Mouse (Mus musculus) lung, postnatal 0 days (tissue): ENCODE results near the gene Gm20481. TPM values are rescaled to one million over a fixed set of nuclear protein-coding genes. Genes with fewer than 3 reads are reported as not detected.
"Not testable (repeated sequence)": the region's sequence is repeated elsewhere in the genome, so short reads cannot be mapped to it uniquely, and the experiment has no call there.

Experiments used
- ATAC-seq: fragments of 200-750 bp; cut with Nextera tagmentation; 2 replicates; pipeline ENCODE4 v1.8.0; 2017; ENCODE audit warnings: moderate library complexity
- DNase-seq: peaks from one replicate; pipeline ENCODE4 v3.0.0-alpha.2; 2016; ENCODE audit warnings: low spot score
- H3K27ac ChIP-seq: fragments of 300-500 bp; sonication (generic); 2 replicates; pipeline ENCODE4 v1.5.1; 2014; ENCODE audit warnings: antibody characterized with exemption, mild to moderate bottlenecking, low read length, mixed read lengths
- H3K27me3 ChIP-seq: fragments of 300-500 bp; sonication (generic); replicated peaks from 2 replicates; pipeline ENCODE4 v1.6.1; 2014; ENCODE audit warnings: low read length, mixed read lengths; ENCODE audit not compliant: insufficient read depth
- H3K36me3 ChIP-seq: fragments of 300-500 bp; sonication (generic); 2 replicates; pipeline ENCODE4 v1.6.1; 2014; ENCODE audit warnings: low read length, mixed read lengths; ENCODE audit not compliant: insufficient read depth
- H3K4me1 ChIP-seq: fragments of 300-500 bp; sonication (generic); 2 replicates; pipeline ENCODE4 v1.6.1; 2014; ENCODE audit warnings: antibody characterized with exemption, low read depth, low read length, mixed read lengths; ENCODE audit not compliant: insufficient read depth
- H3K4me2 ChIP-seq: fragments of 300-500 bp; sonication (generic); replicated peaks from 2 replicates; pipeline ENCODE4 v1.6.1; 2014; ENCODE audit warnings: low read depth, mild to moderate bottlenecking, low read length, moderate library complexity, mixed read lengths
- H3K4me3 ChIP-seq: fragments of 300-500 bp; sonication (generic); 2 replicates; pipeline ENCODE4 v1.5.1; 2014; ENCODE audit warnings: low read depth, low read length
- H3K9ac ChIP-seq: fragments of 300-500 bp; sonication (generic); replicated peaks from 2 replicates; pipeline ENCODE4 v1.6.1; 2014; ENCODE audit warnings: low read depth, mild to moderate bottlenecking
- H3K9me3 ChIP-seq: fragments of 300-500 bp; sonication (generic); 2 replicates; pipeline ENCODE4 v1.6.1; 2016; ENCODE audit warnings: low read length, mixed read lengths
- CTCF ChIP-seq: IDR thresholded peaks from 2 replicates; pipeline ENCODE4 v1.5.1; 2016; ENCODE audit warnings: antibody characterized with exemption, mild to moderate bottlenecking
- EP300 ChIP-seq: IDR thresholded peaks from 2 replicates; pipeline ENCODE4 v1.6.1; 2016; ENCODE audit warnings: antibody characterized with exemption, mild to moderate bottlenecking, control low read depth
- WGBS: fragments of 180-500 bp; shearing (Covaris S2); extraction: QIAGEN DNeasy Blood & Tissue Kit; methylation state at CpG from one replicate; pipeline ENCODE4 v1.1.7; 2014; 5-methylcytosine and 5-hydroxymethylcytosine counted together
- polyA plus RNA-seq: library from polyadenylated mRNA; unstranded; fragments of >200 nt; fragmentation: Nextera tagmentation; extraction: Ambion mirVana; gene quantifications from 2 replicates; pipeline ENCODE4 v1.2.1, GENCODE M21; 2015

Gm20481 gene
- not detected in 2 replicates for polyA plus RNA-seq

DNA sequence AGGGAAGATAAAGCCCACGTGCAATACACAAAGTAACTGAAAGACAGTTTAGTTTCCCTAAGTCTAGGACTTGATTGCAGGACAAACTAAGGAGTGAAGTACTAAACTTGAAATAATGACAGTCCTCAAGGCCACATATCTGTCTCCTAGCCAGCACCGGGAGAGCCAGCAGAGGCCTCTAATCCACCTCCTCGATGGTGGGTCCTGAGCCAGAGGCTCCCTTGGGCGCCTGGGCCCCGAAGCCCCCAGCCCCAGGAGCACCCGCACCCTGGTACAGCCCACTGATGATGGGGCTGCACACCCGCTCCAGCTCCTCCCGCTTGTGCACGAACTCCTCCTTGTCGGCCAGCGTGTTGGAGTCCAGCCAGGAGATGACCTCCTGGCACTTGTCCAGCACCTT lies at the start of gene Gm20481:
Gene Gm20481 (plus strand): TSS at position 91 of the 400 bp plus-strand sequence.
- not testable (repeated sequence) for H3K9ac ChIP-seq, H3K4me1 ChIP-seq, H3K4me2 ChIP-seq, ATAC-seq, H3K4me3 ChIP-seq, DNase-seq, H3K9me3 ChIP-seq, H3K27ac ChIP-seq, H3K36me3 ChIP-seq, H3K27me3 ChIP-seq
- WGBS, result 63% methylated on average over 6 of the region's 11 CpGs

DNA sequence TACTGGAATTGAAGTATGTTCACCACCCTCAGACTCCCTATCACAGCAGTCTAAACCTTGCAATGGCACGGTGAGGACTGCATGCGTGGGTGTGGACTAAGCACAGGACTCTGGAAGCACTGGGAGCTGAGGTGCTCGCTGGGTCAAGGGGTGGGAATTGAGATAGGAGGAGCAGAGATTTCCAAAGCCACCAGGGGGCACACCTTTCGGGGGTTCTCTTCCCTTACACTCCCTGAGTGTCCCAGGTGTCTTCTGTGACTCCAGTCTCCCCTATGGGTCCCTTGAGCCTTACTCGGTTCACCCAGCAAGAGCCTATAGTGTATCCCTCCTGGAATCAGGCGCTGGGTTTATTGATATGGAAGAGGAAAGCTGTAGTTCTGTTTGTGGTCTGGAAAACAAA lies 46.8 kb upstream of the Gm20481 start:
- Histone ChIP-seq H3K36me3 (no peaks in the 10 kb centered on the region), H3K27ac (no peak overlapping the region), H3K4me2 (no peak overlapping the region), H3K9me3 (no peaks in the 10 kb centered on the region), H3K27me3 (no peaks in the 10 kb centered on the region), H3K4me3 (no peak overlapping the region), H3K4me1 (no peaks in the 10 kb centered on the region), H3K9ac (no peak overlapping the region)
- DNase-seq, result no peak
- 55% methylated on average over 6 of the region's 6 CpGs for WGBS
- peak; percentile 34; the same call in 1 of the 2 replicates for TF ChIP-seq CTCF
- TF ChIP-seq EP300, result no peak
- no peak for ATAC-seq

DNA sequence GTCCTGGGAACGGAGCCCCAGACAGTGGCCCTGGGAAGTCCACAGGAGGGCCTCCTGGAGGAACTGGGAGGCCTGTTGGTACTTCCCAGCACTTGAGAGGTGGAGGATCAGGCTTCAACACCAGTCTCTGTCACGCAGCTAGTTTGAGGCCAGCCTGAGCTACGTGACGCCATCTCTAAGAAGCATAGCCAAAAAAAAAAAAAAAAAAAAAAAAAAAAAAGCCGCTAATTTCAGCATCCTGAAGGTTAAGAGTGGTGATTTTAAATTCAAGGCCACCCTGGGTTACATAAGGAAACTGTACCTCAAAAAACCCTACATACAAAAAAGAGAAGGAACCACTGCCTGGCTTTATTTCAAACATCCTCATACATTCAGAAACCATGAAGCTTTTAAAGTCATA lies 45.5 kb upstream of the Gm20481 start:
- WGBS, result 62% methylated on average over 5 of the region's 5 CpGs
- Histone ChIP-seq H3K27ac (no peak overlapping the region), H3K4me2 (no peak overlapping the region), H3K9ac (no peak overlapping the region), H3K36me3 (no peaks in the 10 kb centered on the region), H3K27me3 (no peaks in the 10 kb centered on the region), H3K4me3 (no peak overlapping the region), H3K9me3 (no peaks in the 10 kb centered on the region), H3K4me1 (no peaks in the 10 kb centered on the region)
- no peak for TF ChIP-seq EP300
- no peak for TF ChIP-seq CTCF
- ATAC-seq, result no peak
- no peak for DNase-seq

DNA sequence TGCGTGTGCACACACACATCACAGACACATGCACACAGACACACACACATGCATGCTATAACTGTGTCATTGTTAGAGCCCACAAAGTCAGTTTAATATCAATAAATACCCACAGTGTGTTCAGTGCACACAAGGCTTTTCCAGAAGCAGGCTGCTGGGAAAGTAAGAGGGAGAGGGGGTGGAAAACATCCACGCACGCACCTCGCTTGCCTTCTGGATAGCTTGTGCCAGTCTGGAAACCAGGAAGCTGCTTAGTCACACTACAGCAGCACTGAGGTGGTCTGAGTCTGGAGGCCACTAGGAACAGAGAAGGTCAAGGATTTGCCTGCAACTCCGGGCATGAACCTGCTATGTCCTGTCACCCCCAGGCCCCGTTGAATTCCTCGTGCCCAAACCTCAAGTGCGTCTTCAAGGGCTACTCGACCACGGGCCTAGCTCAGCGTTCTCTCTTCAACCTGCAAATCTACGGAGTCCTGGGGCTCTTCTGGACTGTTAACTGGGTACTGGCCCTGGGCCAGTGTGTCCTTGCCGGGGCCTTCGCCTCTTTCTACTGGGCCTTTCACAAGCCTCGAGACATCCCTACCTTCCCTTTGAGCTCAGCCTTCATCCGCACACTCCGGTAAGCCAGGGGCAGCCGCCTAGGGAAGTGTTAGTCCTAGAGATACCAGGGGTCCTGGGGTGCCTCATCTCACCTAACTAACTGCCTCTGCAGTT lies 42.2 kb upstream of the Gm20481 start:
- H3K4me3 ChIP-seq, result no peak overlapping the region
- TF ChIP-seq CTCF (no peak), EP300 (no peak)
- peak overlapping the region; percentile 26; the same call in 1 of the 2 replicates for H3K27ac ChIP-seq
- peaks cover 7% of the 10 kb centered on the region; the same call in 1 of the 2 replicates for H3K4me1 ChIP-seq
- 59% methylated on average over 18 of the region's 18 CpGs for WGBS
- ATAC-seq (peak; percentile 11; the same call in 1 of the 2 replicates), DNase-seq (peak; percentile 60)
- no peaks in the 10 kb centered on the region for H3K36me3 ChIP-seq
- H3K9ac ChIP-seq, result 0 out of 2 replicates have a peak overlapping the region, but pooled peaks have one; percentile 12
- H3K27me3 ChIP-seq, result no peaks in the 10 kb centered on the region
- H3K4me2 ChIP-seq, result no peak overlapping the region
- no peaks in the 10 kb centered on the region for H3K9me3 ChIP-seq

DNA sequence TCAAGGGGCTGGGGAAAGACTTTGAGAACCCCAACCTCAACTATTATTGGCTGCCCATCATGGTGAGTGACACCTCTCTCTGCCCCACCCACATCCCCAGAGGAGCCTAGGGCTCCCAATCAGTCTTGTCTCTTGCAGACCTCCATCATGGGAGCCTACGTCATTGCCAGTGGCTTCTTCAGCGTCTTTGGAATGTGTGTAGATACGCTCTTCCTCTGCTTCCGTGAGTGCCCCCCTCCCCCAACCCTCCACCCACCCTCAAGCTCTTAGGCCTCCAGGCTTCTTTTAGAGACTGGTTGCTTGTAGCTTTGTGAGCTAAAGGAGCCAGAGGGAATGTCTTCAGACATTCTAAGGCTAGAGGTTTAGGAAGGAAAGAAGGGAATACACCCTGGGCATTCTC lies 40.9 kb upstream of the Gm20481 start:
- Histone ChIP-seq H3K36me3 (no peaks in the 10 kb centered on the region), H3K4me1 (peaks cover 7% of the 10 kb centered on the region; the same call in 1 of the 2 replicates), H3K27me3 (no peaks in the 10 kb centered on the region), H3K4me2 (no peak overlapping the region), H3K27ac (no peak overlapping the region), H3K9ac (no peak overlapping the region), H3K4me3 (no peak overlapping the region), H3K9me3 (no peaks in the 10 kb centered on the region)
- no peak for DNase-seq
- TF ChIP-seq EP300, result no peak
- TF ChIP-seq CTCF, result no peak
- no peak for ATAC-seq
- WGBS, result 36% methylated on average over 4 of the region's 4 CpGs

DNA sequence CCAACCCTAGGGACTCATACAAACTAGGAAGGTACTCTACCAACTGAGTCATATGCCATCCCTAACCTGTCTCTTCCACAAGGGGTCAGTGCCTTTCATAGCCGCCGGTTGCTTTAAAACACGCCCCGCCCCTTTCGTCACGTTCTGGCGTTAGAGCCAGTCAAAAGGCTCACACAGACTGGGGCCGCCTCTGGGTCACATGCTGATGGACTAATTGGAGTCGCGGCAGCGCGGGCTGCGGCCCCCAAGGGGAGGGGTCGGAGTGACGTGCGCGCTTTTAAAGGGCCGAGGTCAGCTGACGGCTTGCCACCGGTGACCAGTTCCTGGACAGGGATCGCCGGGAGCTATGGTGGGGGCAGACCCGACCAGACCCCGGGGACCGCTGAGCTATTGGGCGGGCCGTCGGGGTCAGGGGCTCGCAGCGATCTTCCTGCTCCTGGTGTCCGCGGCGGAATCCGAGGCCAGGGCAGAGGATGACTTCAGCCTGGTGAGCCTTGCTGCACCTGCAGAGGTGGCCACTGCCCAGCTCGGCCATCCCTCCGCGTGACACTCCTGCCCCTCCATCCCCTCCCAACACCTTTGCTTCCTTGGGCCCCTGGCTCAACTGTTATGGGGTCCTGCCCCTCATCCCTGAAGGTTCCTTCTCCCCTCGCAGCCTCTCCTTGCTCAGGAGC lies 38.5 kb upstream of the Gm20481 start, which contains the start of gene Neu1:
Gene Neu1 (plus strand): TSS at position 193 of the 674 bp plus-strand sequence.
- TF ChIP-seq CTCF (peak; percentile 85), EP300 (peak; percentile 44; the same call in 1 of the 2 replicates)
- peak within 1 kb of the TSS; percentile 91 for H3K4me2 ChIP-seq

More for the DNA sequence above, 38.5 kb upstream of the Gm20481 start, which contains the start of gene Neu1:
- 0% methylated on average over 37 of the region's 38 CpGs for WGBS
- DNase-seq, result peak; percentile 99
- peak; percentile 99 for ATAC-seq
- Histone ChIP-seq H3K36me3 (0 out of 2 replicates have a peak, but pooled peaks cover 2% of the 10 kb centered on the region), H3K27me3 (no peaks in the 10 kb centered on the region), H3K27ac (peak within 1 kb of the TSS; percentile 40; the same call in 1 of the 2 replicates), H3K9ac (peak within 1 kb of the TSS; percentile 55), H3K9me3 (no peaks in the 10 kb centered on the region), H3K4me1 (peaks cover 7% of the 10 kb centered on the region; the same call in 1 of the 2 replicates), H3K4me3 (peak within 1 kb of the TSS; percentile 60)
